Mouse (Mus musculus): ENCODE data around the gene 2010300C02Rik.
A peak's percentile ranks its signal among the peaks of the same experiment; 100 is the strongest.

2010300C02Rik gene

DNA sequence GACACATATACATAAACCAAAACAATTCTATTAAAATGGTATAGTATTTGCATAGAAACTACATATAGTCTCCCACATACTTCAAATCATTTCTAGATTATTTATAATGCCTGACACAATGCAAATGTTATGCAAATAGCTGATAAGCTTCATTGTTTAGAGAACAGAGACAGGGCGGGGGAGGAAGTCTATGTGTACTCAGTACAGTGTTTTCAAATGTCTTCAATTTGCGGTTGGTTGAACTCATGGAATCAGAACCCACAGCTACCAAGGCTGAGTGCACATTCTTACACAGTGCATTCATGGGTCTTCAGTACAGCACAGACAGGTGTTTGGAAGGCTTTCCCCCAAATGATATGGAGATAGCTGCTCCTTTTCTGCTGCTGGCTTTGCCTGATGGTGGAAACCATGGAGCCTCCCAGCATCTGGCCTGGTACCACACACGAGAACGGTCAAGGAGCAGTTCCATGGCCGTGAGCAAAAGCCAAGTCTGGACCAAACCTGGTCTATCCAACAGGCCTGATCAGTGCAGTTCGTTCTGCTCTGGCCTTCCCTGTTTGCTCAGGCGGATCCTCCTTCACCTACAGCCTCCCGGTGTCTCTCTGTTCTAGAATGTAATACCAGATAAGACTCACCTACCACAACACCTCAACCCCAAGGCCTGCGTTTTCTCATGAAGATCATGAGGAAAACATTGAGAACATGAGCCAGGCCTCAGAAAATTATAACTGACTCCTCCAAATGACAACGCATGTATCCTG lies 8.1 kb downstream of the 2010300C02Rik start:
- DNase-seq (ENCODE audit: low spot score in 2 of 2) = no peak

DNA sequence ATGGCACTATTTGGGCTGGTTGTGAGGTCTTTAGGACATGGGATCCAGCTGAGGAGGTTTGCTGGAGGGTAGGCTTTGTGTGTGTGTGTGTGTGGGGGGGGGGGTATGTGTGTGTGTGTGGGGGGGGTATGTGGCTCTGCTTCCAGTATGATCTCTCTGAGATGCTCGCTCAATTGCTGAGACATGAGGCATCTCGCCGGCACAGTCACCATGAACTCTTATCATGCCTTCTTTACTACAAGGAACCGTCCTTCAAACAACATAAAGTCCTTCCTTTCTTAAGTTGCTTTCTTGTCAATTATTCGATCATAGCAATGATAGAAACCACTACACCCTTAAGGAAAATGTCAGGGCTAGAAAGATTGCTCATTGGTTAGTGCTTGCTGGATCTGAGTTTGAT lies 8.8 kb downstream of the 2010300C02Rik start:
- no peak for DNase-seq (ENCODE audit: low spot score in 2 of 2)

DNA sequence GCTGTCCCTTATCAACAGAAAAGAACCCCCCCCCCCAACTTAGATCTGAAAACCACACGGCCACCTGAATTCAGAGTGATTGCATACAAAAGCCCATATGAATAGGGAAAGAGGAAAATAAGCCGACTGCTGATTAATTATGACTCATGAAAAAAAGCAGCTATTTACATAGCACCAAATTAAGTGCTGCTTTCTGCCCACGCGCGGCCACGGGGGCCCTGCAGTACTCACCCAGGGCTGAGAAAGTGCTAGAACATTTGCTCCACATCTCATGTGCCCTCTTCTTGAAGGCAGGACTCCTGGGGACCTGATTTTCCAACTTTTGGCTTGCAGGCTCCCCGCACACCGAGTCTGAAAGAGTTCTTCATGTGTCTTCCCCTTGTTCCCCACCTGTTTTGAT lies 10.1 kb downstream of the 2010300C02Rik start:
- no peak for DNase-seq (ENCODE audit: low spot score in 2 of 2)

GRCm38 (mm10) chr1:37708270-37708955 lies 11.5 kb downstream of the 2010300C02Rik start:
- DNase-seq (ENCODE audit: low spot score in 2 of 2) = no peak

DNA sequence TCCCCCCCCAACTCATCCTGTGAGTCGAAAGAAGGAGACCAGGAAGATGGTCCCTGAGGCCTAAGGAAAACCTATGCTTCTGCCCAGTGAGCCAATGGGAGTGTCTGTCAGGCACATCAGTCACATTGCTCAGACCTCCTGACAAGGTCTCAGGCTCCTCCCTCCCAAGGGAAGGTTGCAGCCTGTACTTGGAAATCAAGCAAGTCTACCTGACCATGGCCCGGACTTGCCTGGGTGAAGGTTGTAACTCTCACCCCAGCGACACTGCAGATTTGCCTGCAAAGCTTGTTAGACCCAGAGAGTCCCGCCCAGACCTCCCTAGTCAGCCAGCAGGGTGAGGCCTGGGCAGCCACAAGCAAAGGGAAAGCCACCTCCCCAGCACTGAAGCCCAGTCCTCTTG lies 17.6 kb downstream of the 2010300C02Rik start:
- DNase-seq (ENCODE audit: low spot score in 2 of 2) = peak; percentile 28 to 64

DNA sequence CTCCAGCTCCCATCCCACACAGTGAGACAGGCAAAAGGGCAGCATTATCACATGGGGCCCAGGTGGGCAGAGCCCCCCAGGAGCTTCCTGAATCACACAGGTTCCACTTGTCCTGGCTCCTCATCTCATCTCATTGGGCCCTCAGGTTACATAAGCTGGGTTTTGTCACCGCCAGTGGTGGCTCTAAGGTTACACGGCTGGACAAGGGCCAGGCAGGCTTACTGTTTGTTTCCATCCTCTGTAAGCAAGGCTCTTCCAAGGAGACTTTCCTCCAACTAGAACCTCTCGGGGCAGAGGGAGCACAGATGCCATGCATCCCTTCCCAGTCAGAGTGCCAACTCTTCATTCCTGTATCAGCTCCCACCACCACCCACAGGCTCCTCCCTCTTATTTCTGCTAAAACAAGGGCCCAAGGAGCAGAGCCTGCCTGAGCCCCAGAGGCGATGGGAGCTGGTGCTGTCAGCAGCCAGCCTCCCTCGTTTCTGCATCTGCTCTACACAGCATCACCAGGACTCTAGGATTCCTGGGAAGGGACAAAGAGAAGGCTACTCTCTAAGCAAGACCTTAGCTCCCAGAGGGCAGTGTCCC lies 20.9 kb downstream of the 2010300C02Rik start:
- DNase-seq (ENCODE audit: low spot score in 2 of 2) = no peak

DNA sequence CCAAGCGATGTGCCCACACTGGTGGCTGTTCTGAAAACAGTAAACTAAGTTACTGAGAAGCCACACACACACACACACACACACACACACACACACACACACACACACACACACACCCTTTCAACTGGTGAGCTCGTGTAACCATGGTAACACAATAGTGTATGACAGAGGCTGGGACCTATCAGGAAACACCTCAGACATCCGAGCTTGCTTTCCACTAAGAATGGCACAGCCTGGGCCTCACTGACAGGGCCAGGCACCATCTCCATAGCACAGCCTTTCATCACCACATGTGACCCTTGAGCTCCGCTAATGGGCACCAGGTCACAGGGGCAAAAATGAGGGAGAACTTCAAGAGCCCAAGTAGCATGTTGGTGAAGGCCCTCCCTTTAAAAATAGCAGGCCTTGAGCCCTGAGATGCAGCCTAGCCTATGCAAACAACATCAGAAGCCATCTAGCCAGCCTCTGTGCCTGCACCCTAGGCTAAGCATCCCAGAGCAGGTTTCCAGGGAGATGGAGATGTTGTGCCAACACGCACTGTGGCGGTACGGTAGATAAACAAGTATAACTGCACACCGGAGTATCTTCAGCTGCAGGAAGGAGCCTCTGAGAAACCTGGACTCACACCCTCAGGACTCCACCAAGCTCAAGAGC lies 21.6 kb downstream of the 2010300C02Rik start:
- DNase-seq (ENCODE audit: low spot score in 2 of 2) = no peak

GRCm38 (mm10) chr1:37696918-37697317 lies 23.0 kb downstream of the 2010300C02Rik start:
- DNase-seq (ENCODE audit: low spot score in 2 of 2) = no peak

DNA sequence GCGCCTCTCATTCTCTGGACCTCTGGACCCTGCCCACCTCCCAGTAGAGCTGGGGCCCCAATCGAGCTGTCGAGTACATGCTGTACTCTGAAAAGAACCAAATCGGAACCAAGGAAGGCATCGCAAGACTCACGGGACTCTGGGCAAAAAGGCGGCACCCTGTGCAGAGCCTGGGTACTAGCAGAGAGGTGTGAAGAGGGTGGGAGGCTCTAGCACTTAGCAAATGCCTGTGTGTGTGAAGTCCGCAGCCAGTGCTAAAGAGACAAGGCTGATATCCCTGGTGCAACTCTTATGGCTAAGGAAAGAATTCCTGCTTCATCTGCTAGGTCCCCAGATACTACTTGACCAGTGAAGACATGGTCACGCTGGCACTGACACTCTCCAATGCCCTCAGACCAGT lies 24.2 kb downstream of the 2010300C02Rik start:
- no peak for DNase-seq (ENCODE audit: low spot score in 2 of 2)

- no peak for DNase-seq (ENCODE audit: low spot score in 2 of 2)
Observed at GRCm38 (mm10) chr1:37694417-37694816, 25.5 kb downstream of the 2010300C02Rik start.

- no peak for DNase-seq (ENCODE audit: low spot score in 2 of 2)
Observed at GRCm38 (mm10) chr1:37691179-37691578, 28.7 kb downstream of the 2010300C02Rik start.

DNA sequence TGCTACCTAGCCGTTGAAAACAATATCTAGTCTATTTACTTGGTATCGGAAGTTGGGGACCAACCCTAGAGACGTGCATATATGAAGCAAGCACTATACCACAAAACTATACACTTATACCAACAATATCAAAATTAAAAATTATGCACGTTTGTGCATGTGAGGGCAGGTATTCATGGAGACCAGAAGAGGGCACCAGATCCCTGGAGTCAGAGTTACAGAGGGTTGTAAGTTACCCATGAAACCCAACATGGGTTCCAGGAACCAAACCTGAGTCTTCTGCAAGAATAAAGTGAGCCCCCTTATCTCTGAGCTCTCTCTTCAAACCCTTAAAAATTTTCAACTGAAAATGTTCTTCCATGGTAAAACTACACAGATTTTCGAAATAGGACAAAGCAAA lies 29.2 kb downstream of the 2010300C02Rik start:
- no peak for DNase-seq (ENCODE audit: low spot score in 2 of 2)

DNA sequence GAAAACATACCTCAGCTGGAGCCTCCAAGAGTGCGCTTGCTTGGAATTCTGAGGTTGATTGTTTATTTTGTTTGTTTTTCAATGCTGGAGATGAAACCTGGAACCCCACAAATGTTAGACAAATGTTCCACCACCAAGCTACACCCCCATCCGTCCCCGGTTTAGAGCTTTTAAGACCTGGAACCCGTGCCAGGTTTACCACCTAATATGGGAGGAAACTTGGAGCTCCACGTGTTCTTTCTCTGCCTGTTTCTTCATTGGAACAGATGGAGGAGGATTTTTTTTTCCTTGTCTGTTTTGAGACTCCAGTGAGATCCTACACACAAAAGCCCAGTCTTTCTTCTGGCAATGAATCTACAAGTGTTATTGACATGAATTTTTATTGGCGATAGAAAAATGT lies 30.2 kb downstream of the 2010300C02Rik start:
- no peak for DNase-seq (ENCODE audit: low spot score in 2 of 2)

DNA sequence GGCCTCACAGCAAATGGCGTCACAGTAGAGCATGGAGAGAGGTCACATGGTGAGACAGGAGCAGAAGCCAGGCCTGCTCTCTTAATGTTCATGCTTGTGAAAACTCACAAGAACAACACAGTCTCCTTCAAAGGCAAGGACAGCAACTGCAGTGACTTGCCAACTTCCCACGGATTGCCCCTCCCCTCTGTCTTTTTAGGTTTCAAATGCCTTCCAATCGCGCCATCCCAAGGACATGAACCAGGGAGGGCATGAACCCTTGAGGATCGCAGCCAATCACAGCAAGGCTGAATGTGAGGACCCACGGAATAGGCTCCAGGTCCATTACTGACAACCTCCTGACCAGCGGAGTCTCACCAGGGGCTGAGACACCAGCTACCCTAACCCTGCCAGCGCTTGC lies 31.5 kb downstream of the 2010300C02Rik start:
- no peak for DNase-seq (ENCODE audit: low spot score in 2 of 2)

- DNase-seq (ENCODE audit: low spot score in 2 of 2) = no peak
Observed at GRCm38 (mm10) chr1:37687515-37687914, 32.4 kb downstream of the 2010300C02Rik start.

DNA sequence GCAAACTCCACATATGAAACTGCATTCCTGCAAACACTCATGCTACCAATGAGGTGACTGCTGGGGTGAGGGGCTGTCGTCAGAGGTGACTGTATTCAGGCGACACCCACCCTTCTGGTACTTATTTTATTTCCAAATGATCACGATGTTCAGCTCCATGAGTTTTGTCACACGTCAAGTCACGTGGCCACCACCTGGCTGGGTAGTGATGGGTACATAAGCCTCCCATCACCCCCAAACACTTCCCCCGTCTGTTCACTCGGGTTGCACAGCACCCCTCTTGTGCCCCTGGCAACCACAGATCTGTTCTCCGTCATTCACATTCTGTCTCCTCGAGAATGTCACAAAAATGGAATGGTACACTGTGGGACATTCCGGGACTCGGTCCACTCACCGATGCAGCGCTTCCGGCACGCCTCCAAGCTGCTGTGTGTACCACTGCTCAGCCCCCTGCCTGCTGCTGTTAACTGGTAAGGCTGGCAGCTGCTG lies 32.9 kb downstream of the 2010300C02Rik start:
- DNase-seq (ENCODE audit: low spot score in 2 of 2) = no peak

DNA sequence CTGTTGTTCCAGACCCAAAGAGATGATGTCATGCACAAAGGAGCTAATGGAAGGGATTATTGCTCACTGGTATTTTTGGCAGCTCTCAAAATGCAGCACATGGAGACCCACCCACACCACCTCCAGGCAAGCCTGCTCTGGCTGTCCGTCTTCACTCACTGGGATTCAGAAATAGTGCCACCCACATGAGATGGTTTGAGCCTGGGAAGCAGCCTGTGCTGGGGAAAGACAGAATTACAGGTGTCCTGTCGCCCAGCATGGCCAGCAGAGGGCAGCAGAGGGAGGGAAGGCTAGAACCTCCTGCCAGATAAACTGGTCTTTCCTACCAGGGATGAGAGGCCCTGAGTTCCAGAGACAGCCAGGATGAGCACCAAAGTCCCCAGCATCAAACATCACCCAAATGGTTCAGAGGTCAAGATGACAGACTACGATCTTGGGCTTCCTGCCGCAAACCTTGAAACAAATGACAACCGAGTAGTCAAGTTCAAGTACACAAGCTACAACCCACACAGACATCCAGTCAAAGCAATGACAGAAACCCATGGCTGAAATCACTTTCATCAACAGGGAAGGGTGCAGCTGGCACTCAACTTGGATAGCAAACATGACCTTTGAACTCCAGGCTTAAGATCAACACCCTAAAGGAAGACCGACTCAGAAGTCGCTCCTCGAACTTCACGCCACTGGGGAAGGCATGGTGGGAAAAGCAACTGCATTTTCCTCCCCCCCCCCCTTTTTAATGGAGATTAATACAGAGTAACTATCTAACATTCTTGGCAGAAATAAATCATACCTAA lies 41.4 kb downstream of the 2010300C02Rik start:
- peak; percentile 74 to 78 for DNase-seq (ENCODE audit: low spot score in 2 of 2)

DNA sequence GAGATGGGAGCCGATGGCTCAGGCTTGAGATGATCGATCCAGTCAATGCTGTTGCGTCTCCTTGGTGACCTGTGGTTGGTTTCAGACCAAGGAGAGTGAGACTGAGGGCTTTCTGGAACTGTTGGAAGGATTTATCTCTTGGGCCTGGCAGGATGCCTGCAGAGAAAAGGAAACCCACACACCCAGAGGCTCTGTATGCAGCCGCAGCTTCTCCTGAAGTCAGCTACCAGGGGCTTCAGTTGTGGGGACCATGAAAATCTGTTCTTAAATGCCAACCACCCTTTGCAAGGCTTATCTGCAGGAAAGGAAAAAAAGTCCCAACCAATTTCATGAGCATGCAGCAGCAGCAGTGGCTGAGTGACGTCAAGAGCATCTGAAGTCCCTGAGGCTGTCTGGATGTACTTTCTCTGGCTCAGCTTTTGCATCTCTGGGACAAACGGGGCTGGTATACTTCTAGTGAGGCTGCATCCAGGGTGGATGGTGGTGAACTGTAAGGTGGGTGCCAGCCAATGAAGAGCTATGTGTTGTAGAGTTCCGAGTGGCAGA lies 42.8 kb downstream of the 2010300C02Rik start:
- DNase-seq (ENCODE audit: low spot score in 2 of 2) = no peak

DNA sequence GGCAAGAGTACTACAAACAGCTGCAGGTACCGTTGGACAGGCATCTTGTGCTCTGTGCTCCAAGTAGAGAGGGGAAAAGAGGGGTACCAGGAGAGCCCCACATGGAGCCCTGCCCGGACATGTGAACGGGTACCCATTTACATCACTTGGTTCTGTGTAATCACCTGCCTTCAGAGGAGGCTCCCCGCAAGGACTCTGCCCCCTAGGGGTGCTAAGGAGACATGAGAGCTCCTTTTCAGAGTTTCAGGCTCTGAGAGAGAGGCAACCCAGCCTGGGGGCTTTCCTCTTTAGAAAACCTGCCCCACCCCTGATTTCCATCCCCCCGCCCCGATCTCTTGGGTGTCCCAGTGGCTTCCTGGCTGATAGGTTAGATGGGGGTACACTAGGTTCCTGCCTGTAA lies 44.4 kb downstream of the 2010300C02Rik start:
- DNase-seq (ENCODE audit: low spot score in 2 of 2) = no peak

- DNase-seq (ENCODE audit: low spot score in 2 of 2) = no peak
Observed at GRCm38 (mm10) chr1:37674266-37674665, 45.6 kb downstream of the 2010300C02Rik start.

GRCm38 (mm10) chr1:37671316-37671715 lies 48.6 kb downstream of the 2010300C02Rik start:
- no peak for DNase-seq (ENCODE audit: low spot score in 2 of 2)
